In the genomic region with DNA sequence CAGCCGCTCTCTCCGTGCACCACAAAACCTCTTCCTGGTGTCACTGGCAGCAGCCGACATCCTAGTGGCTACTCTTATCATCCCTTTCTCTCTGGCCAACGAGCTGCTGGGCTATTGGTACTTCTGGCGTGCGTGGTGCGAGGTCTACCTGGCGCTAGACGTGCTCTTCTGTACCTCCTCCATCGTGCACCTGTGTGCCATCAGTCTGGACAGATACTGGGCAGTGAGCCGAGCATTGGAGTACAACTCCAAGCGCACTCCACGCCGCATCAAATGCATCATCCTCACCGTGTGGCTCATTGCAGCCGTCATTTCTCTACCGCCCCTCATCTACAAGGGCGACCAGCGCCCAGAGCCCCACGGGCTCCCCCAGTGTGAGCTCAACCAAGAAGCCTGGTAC, we compare ENCODE assay signal across 9 mouse cellular contexts. TPM values are rescaled to one million over a fixed set of nuclear protein-coding genes. Genes with fewer than 3 reads are reported as not detected.
DNase-seq lines count a peak whose midpoint lies in the region; ATAC-seq and TF ChIP-seq lines count a peak whose summit lies in the region.
"Had no signal": no experiment of that assay in that cellular context is flagged by ENCODE, and none has a peak within 500 bp of the region (broad histone marks: within the 10 kb centered on the region; RNA-seq: fewer than 3 reads in every experiment).

No protein-coding gene starts in this region.

- TF ChIP-seq POLR2A in cerebellum, adult 2 months (IDR thresholded peaks at IDR 0.05; ENCODE audit: borderline replicate concordance, insufficient read depth, low read length): no peak
- no peak for TF ChIP-seq POLR2A in brain, embryonic 14.5 days (IDR thresholded peaks at IDR 0.05; ENCODE audit: borderline replicate concordance, extremely low read depth, insufficient read depth, insufficient read length, poor library complexity, severe bottlenecking)

- no peaks in the 10 kb centered on the region for H3K36me3 ChIP-seq in intestine, embryonic 15.5 days
- peaks cover 12% of the 10 kb centered on the region; the same call in 1 of the 2 replicates for H3K36me3 ChIP-seq in liver, embryonic 15.5 days (replicated peaks)

- H3K4me2 ChIP-seq in intestine, embryonic 15.5 days (replicated peaks): peak overlapping the region; percentile 88
- H3K4me2 ChIP-seq in liver, embryonic 15.5 days: peak overlapping the region; percentile 96

- H3K4me3 ChIP-seq in cerebellum, adult 2 months (replicated peaks; ENCODE audit: insufficient read depth, low read depth, low read length): peak overlapping the region; percentile 9
- peak overlapping the region; percentile 43 for H3K4me3 ChIP-seq in intestine, embryonic 15.5 days (replicated peaks)
- H3K4me3 ChIP-seq in liver, embryonic 15.5 days (replicated peaks): peak overlapping the region; percentile 78

- no peak for TF ChIP-seq CTCF in cerebellum, adult 2 months (IDR thresholded peaks at IDR 0.05; ENCODE audit: borderline replicate concordance, insufficient read depth, low read depth, low read length)
- no peak for TF ChIP-seq CTCF in brain, embryonic 14.5 days (IDR thresholded peaks at IDR 0.05; ENCODE audit: borderline replicate concordance, extremely low read depth, insufficient read depth, insufficient read length)

- H3K9ac ChIP-seq in intestine, embryonic 15.5 days: peak overlapping the region; percentile 32; the same call in 1 of the 2 replicates
- H3K9ac ChIP-seq in liver, embryonic 15.5 days: peak overlapping the region; percentile 78

- 1% methylated on average over 20 of the region's 20 CpGs for WGBS in cerebellum, adult 2 months
- WGBS in intestine, embryonic 15.5 days: 4% methylated on average over 20 of the region's 20 CpGs
- WGBS in liver, embryonic 15.5 days (ENCODE audit: insufficient replicate concordance): 8% methylated on average over 20 of the region's 20 CpGs

- DNase-seq in cerebellum, adult 2 months: no peak
- DNase-seq in cerebellum, adult 11-12 months: no peak
- peak; percentile 5 for DNase-seq in brain, embryonic 14.5 days (ENCODE audit: low read depth)
- DNase-seq in c-Kit-positive CD71-positive TER-119-positive erythroid progenitor cells, embryonic 14.5 days (ENCODE audit: low spot score): no peak
- DNase-seq in embryo, embryonic 11 days: no peak
- no peak for DNase-seq in urinary bladder, postnatal 36 days (ENCODE audit: low spot score in 2 of 2)

- ATAC-seq in intestine, embryonic 15.5 days: 0 out of 2 replicates have a peak, but pooled peaks have one; percentile 11
- no peak for ATAC-seq in liver, embryonic 15.5 days (ENCODE audit: insufficient read depth)

- H3K9me3 ChIP-seq in intestine, embryonic 15.5 days: no peaks in the 10 kb centered on the region
- no peaks in the 10 kb centered on the region for H3K9me3 ChIP-seq in liver, embryonic 15.5 days (replicated peaks)

- peaks cover 3% of the 10 kb centered on the region; the same call in 1 of the 2 replicates for H3K27me3 ChIP-seq in cerebellum, adult 2 months (ENCODE audit: control insufficient read depth, insufficient read depth, low read length)
- H3K27me3 ChIP-seq in intestine, embryonic 15.5 days (replicated peaks): peaks cover 53% of the 10 kb centered on the region
- H3K27me3 ChIP-seq in liver, embryonic 15.5 days: peaks cover 87% of the 10 kb centered on the region

- H3K4me1 ChIP-seq in cerebellum, adult 2 months (ENCODE audit: control insufficient read depth, insufficient read depth, low read length): no peaks in the 10 kb centered on the region; the same call in 1 of the 2 replicates
- H3K4me1 ChIP-seq in intestine, embryonic 15.5 days (replicated peaks): peaks cover 21% of the 10 kb centered on the region
- H3K4me1 ChIP-seq in liver, embryonic 15.5 days (replicated peaks): peaks cover 61% of the 10 kb centered on the region

- H3K27ac ChIP-seq in cerebellum, adult 2 months (ENCODE audit: insufficient read depth, low read length): no peak overlapping the region
- no peak overlapping the region for H3K27ac ChIP-seq in intestine, embryonic 15.5 days
- peak overlapping the region; percentile 72 for H3K27ac ChIP-seq in liver, embryonic 15.5 days (replicated peaks)
- H3K27ac ChIP-seq: macrophage had no signal

RNA-seq across cellular contexts. Expression of gene Adra2b, which starts 0.7 kb away (rescaled TPM):
- polyA plus RNA-seq in cerebellum, adult 2 months (2012; rRNA removed): 0.64 and 1.2 TPM in 2 replicates
- 0.18 and 0.30 TPM in 2 replicates for polyA plus RNA-seq in brain, embryonic 14.5 days (2012; rRNA removed)
- polyA plus RNA-seq in intestine, embryonic 15.5 days (2015; fragmentation: Nextera tagmentation; extraction: Ambion mirVana): 1.3 and 1.7 TPM in 2 replicates
- 21.7 and 24.0 TPM in 2 replicates for polyA plus RNA-seq in liver, embryonic 15.5 days (2015; fragmentation: Nextera tagmentation; extraction: Ambion mirVana)
- polyA plus RNA-seq: macrophage had no signal

RNA-seq across cellular contexts. Expression of gene Astl, which starts 25.3 kb away (rescaled TPM):
- not detected in 2 replicates for polyA plus RNA-seq in cerebellum, adult 2 months (2012; rRNA removed)
- 0.03 TPM in 1 of 2 replicates, not detected in the other for polyA plus RNA-seq in brain, embryonic 14.5 days (2012; rRNA removed)
- not detected in 2 replicates for polyA plus RNA-seq in intestine, embryonic 15.5 days (2015; fragmentation: Nextera tagmentation; extraction: Ambion mirVana)
- 0.03 TPM in 1 of 2 replicates, not detected in the other for polyA plus RNA-seq in liver, embryonic 15.5 days (2015; fragmentation: Nextera tagmentation; extraction: Ambion mirVana)
- polyA plus RNA-seq: macrophage had no signal

RNA-seq across cellular contexts. Expression of gene Dusp2, which starts 27.7 kb away (rescaled TPM):
- 1.6 and 1.8 TPM in 2 replicates for polyA plus RNA-seq in cerebellum, adult 2 months (2012; rRNA removed)
- polyA plus RNA-seq in brain, embryonic 14.5 days (2012; rRNA removed): 6.5 and 7.7 TPM in 2 replicates
- 4.5 and 5.2 TPM in 2 replicates for polyA plus RNA-seq in intestine, embryonic 15.5 days (2015; fragmentation: Nextera tagmentation; extraction: Ambion mirVana)
- 2.6 and 2.9 TPM in 2 replicates for polyA plus RNA-seq in liver, embryonic 15.5 days (2015; fragmentation: Nextera tagmentation; extraction: Ambion mirVana)

Comparison
In these comparisons a context has a peak if more than half of its experiments do, and no peak if none do; other contexts are left out.
1. H3K4me3 ChIP-seq: peak in every context shown above with its lines; median percentile 78 in liver, embryonic 15.5 days; 43 in intestine, embryonic 15.5 days; 9 in cerebellum, adult 2 months.